Mouse (Mus musculus) lung, postnatal 10 days (tissue): ENCODE results near the gene Btf3.

ENCODE experiments used
- DNase-seq: peaks from one replicate; pipeline ENCODE4 v3.0.0; 2021

Btf3 gene

DNA sequence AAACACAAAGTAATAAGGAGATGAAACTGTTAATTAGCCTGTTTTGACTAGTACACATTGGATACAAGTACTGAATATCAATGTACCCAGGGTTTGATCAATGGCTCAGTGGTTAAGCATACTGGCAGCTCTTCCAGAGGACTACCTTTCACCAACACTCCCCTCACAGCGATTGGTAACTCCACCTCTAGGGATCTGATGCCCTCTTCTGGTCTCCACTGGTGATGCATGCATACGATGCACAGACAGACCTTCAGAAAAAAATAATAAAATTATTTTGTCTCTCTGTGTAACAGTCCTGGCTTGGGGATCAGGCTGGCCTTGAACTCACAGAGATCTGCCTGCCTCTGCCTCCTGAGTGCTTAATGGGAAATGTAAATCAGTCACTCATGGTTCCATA is 15.3 kb upstream of the Btf3 start:
- peak; percentile 70 for DNase-seq

DNA sequence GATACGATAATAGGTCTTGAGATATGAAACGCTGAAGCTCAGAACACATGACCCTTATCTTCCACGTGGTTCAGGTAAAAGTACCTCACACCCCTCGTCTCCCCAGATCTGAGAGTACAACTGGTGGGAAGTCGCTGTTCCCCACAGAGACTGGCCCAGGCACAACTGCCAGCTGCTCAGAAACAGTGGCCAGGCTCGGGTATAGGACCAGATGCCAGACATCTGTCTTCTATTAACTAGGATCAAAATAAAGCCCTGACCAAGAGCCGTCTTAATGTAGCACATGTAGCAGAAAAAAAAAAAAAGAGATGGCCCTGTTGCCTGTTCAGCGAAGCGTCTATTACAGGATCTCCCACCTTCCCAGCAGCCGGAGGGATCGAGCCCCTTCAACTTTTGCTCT is 8.2 kb upstream of the Btf3 start:
- no peak for DNase-seq

GRCm38 (mm10) chr13:98317911-98318310 is 1.1 kb upstream of the Btf3 start:
- DNase-seq = no peak

DNA sequence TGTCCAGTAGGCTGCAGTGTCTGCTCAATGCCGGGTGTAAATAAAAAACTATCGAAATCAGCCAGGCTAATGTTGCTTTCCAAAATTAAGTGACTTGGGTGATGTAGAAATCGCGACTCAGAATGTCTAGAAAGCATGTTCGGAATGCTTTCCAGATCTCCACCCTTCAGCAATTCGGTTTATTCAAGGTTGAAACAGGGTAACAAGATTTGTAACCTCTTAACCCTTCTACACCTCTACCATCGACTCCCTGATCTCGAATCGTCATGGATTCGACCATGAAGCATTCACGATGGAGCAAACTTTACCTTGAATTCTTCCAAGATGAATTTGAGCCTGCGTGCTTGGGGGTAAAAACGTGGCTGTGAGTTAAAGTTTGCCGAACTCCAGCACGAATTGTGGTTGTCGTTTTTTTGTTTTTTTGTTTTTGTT is 456 bp upstream of the Btf3 start:
- no peak for DNase-seq

DNA sequence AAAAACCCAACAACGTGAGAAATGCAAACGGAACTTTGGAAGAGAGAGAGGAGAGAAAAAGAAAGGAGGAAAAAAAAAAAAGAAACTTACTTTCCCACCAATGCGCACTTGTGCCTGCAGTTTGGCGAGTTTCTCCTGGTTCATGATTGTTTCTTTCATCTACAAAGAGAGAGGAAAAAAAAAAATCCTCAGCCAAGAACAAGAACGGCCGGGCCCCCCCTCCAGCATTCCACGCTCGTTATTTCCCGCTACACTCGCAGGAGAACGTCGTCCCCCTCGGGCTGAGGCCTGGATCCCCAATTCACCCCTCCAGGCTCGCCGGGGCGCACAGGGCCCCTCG is 696 bp downstream of the Btf3 start:
- DNase-seq = no peak

DNA sequence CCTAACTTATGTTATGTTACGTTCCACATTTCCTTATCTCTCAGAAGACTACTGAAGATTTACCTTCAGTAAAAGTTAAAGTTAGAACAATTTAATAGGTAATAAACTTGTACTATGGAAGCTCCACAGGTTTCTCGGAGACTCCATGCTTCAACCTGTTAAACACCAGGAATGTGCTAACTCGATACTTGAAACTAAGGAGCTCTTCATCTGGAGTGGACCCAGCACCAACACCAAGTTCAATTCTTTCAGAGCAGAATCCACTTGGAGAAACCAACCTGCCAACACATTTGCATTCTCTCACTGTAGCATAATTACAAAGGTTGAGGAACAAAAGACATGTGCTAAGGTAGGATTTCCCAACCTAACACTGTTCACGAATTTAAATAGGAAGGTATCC is 1.7 kb downstream of the Btf3 start:
- no peak for DNase-seq

DNA sequence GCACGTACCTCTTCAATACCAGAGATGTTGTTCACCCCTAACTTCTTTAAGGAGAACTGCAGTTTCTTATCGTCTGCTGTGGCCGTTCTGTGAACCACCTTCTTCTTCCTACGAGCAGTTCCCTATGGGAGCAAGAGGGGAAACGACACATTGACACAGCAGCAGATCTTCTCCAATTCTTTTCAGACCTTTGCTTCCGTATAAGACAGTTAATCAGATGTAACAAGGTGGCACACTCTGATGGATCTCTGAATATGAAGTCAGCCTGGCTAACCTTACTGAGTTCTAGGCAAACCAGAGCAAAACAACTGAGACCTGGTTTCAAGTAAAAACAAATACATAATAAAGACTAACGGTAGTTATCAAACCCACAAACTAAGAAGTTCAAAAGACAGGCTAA is 3.2 kb downstream of the Btf3 start:
- no peak for DNase-seq

DNA sequence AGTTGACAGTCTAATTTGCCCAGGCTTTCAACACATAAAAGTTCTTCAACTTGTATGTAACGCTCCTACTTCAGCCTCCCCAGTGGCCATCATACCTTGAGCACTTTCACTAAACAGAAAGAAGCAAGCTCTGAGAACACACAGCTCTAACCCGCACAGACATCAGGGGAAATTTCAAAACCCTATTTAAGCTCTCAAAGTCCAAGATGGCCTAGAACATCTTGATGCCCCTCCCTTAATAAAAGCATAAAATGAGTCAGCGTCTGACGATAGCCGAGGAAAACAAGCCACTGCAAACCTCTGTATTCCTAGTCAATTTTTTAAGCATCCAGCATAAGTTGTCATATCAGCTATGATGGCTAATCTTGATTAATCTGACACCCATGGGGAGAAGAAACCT is 5.2 kb downstream of the Btf3 start:
- no peak for DNase-seq

- no peak for DNase-seq
Observed at GRCm38 (mm10) chr13:98308724-98309123, 8.1 kb downstream of the Btf3 start.

DNA sequence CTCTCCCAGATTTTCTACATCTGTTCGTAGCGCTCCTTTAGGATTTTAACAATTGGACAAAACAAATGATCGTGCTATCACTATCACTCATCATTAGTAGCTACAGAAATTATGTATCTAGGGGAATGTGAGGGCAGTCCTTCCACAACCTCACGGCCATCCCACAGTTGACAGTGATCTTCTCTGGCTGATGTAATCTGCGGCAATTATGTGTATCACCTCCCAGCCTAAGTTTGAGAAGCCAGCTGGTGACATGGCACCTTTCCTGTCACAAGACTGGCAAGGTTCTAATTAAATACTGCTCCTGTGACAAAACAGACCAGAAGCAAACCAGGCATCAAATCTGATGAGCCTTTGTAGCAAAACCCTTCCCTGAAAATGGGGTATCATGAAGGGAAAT is 8.8 kb downstream of the Btf3 start:
- DNase-seq = no peak

DNA sequence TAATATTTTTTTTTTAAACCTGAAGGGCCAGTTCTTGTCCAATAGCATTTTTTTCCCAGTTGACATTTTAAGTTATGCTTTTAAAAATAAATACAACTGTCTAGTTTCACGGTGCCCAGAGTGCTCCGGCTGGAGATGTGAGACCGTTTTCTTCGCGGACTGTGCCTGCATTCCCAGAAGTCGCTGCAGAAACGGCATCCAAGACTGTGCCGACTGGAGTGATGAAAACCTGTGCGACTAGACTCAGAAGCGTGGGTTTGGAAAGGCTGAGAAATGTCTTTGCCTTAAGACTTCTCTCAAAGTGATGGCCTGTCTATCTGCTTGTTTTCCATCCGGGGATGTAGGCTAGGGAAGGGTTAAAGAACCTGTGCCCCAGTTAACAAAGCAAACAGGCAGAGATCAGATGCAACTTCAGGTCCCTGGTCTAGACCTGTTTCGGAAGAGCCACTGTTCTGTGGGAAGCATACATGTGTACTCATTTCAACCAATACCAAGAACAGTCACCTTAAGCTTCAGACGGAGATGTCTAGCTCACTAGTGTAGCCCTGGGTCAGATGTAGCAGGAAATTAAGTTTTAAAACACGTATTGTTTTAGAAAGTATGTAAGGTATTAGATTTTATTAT is 9.8 kb downstream of the Btf3 start:
- no peak for DNase-seq

GRCm38 (mm10) chr13:98306393-98306792 is 10.4 kb downstream of the Btf3 start:
- peak; percentile 27 for DNase-seq

DNA sequence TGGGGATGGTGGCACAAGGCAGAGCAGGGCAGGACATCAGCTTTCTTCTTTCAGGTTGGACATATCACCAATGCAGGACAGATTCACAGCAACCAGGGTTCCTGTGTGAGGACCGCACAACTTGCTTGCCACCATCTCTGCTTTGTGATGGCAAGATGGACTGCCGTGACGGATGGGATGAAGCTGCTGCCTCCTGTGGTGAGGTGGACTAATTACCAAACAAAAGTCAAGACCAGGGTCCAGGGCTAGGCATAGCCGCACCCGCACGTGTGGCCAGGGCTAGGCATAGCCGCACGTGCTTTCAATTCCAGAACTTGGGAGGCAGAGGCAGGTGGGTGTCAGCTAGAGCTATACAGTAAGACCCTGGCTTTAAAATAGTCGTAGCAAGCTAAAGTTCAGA is 11.5 kb downstream of the Btf3 start:
- no peak for DNase-seq

DNA sequence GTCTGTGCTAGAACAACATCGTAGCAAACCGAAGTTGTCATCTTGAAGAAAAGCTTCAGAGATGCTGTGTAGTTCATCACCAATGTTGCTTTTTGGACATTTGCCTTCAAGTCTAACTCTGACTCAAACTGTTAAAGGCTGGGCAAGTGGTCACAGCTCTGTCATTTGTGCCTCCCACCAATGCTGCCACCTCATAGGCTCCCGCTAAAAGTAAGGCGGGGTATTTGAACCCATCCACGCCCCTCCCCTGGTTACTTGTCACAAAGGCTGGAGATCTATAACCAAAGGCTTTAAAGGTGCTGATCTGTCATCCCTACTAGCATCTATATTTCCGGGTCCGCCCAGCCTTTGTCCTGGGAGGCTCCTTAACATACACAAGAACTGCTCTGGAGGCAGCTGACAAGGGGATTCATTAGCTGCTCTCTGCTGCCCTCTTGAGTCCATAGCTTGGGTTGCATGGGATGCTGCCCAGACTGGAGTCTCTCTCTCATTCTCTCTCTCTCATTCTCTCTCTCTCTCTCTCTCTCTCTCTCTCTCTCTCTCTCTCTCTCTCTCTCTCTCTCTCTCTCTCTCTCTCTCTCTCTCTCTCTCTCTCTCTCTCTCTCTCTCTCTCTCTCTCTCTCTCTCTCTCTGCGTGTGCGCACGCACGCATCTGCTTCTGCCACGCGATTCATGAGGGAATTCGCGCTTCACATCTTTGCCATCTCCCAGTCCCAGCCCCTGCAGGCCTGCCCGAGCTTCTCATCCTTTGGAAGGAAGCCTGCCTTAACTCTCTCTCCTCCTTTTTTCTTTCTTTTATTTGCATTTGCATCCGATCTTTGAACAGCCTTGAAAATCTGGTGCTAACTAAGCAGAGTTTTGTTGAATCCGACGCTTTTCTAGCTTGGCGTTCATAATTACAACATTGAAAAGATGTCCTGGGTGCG is 17.7 kb downstream of the Btf3 start:
- DNase-seq = peak; percentile 89

- no peak for DNase-seq
Observed at GRCm38 (mm10) chr13:98297883-98298482, 18.8 kb downstream of the Btf3 start.

GRCm38 (mm10) chr13:98296072-98296471 is 20.7 kb downstream of the Btf3 start:
- no peak for DNase-seq

- DNase-seq = no peak
Observed at GRCm38 (mm10) chr13:98291712-98292111, 25.1 kb downstream of the Btf3 start.

- DNase-seq = no peak
Observed at GRCm38 (mm10) chr13:98290719-98291118, 26.1 kb downstream of the Btf3 start.

GRCm38 (mm10) chr13:98280990-98281650 is 35.7 kb downstream of the Btf3 start:
- no peak for DNase-seq

DNA sequence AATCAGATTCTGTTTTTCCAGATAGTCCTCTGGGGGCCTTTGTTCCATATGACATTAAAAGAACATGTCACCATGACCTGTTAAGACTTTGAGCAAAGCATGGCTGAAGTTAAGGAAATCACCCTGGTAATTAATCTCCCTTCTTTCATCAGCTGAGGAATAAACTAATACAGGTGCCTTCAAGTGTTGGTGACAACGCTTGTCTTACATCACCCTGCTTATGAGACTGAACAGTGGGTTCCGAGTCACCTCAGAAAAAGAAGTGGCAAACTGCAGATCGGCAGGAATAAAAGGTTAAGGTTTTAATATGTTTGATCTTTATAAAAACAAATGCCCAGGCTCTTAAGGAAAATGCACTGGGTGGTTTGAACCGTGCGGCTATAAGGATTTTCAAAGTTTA is 37.1 kb downstream of the Btf3 start, which contains the start of gene Gm21976:
Gene Gm21976, plus strand, starts transcription at position 202 of the 400 bp plus-strand sequence.
- DNase-seq = no peak

DNA sequence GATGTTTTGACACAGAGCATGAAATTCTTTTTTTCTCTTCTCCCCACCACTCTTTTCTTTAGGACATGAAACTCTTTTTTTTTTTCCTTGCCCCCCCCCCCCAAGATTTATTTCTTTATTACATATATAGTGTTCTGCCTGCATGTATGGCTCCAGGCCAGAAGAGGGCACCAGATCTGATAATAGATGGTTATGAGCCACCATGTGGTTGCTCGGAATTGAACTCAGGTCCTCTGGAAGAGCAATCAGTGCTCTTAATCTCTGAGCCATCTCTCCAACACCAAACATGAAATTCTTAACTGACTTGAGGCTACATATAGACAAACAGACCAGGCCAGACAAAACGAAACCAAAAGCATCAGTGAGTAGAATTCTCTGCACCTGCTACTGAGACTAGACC is 39.3 kb downstream of the Btf3 start:
- DNase-seq = no peak

DNA sequence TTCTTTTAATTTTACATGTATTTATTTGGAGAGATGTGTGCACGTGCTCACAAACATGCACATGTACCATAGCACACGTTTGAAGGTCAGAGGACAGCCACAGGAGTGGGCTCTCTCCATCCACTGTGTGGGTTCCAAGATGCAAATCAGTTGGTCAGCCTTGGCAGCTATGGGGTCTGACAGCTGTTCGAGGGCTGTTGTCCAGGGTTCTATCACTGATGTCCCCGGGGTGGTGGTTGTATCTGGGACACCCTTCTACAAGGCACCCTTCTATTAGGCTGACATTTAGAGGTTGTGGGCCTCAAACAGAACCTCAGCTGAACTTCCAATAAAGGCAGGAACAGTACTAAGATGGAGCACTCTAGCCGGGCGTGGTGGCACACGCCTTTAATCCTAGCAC is 40.6 kb downstream of the Btf3 start:
- no peak for DNase-seq

GRCm38 (mm10) chr13:98275646-98276045 is 41.2 kb downstream of the Btf3 start:
- DNase-seq = no peak

DNA sequence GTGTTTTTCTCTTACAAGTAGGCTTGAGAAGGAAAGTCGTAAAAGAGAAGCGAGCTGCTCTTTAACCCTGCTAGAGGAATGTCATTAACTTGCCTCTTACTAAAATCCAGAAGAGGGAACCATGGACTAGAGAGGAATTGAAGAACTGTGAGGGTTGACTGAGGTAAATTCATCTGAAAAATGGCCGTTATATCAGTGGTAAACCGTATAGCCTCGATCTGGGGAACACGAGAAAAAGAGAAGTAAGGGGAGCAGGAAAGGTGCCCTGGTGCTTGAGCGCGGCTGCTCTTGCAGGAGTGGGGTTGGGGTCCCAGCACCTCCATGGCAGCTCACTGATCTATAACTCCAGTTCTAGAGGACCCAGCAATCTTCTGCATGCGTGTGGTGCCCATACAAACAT is 42.8 kb downstream of the Btf3 start:
- DNase-seq = no peak
